Mouse (Mus musculus) stomach, embryonic 16.5 days (tissue): ENCODE results near the gene Itm2a. TPM values are rescaled to one million over a fixed set of nuclear protein-coding genes. Genes with fewer than 3 reads are reported as not detected.

ENCODE experiments used
- ATAC-seq: fragments of 200-750 bp; cut with Nextera tagmentation; 2 replicates; pipeline ENCODE4 v1.8.0; 2017; ENCODE audit warnings: moderate number of reproducible peaks, moderate TSS enrichment; ENCODE audit not compliant: insufficient read depth, low FRiP score
- H3K27ac ChIP-seq: fragments of 300-500 bp; sonication (generic); 2 replicates; pipeline ENCODE4 v1.5.1; 2014; ENCODE audit warnings: low read length
- H3K27me3 ChIP-seq: fragments of 300-500 bp; sonication (generic); 2 replicates; pipeline ENCODE4 v1.6.1; 2014; ENCODE audit warnings: low read length, control low read depth, mixed read lengths; ENCODE audit not compliant: control insufficient read depth, insufficient read depth
- H3K36me3 ChIP-seq: fragments of 300-500 bp; sonication (generic); 2 replicates; pipeline ENCODE4 v1.6.1; 2014; ENCODE audit warnings: low read length; ENCODE audit not compliant: control insufficient read depth, insufficient read depth
- H3K4me1 ChIP-seq: fragments of 300-500 bp; sonication (generic); 2 replicates; pipeline ENCODE4 v1.6.1; 2014; ENCODE audit warnings: low read length, control low read depth, mixed read lengths; ENCODE audit not compliant: control insufficient read depth, insufficient read depth
- H3K4me2 ChIP-seq: fragments of 300-500 bp; sonication (generic); 2 replicates; pipeline ENCODE4 v1.6.1; 2014; ENCODE audit warnings: low read depth, low read length, mixed read lengths
- H3K4me3 ChIP-seq: fragments of 300-500 bp; sonication (generic); replicated peaks from 2 replicates; pipeline ENCODE4 v1.5.1; 2014; ENCODE audit warnings: mild to moderate bottlenecking, low read length
- H3K9ac ChIP-seq: fragments of 300-500 bp; sonication (generic); 2 replicates; pipeline ENCODE4 v1.6.1; 2014; ENCODE audit warnings: low read length
- H3K9me3 ChIP-seq: fragments of 300-500 bp; sonication (generic); replicated peaks from 2 replicates; pipeline ENCODE4 v1.6.1; 2016; ENCODE audit warnings: low read length, control low read depth; ENCODE audit not compliant: control insufficient read depth
- WGBS: fragments of 180-500 bp; shearing (Covaris S2); extraction: QIAGEN DNeasy Blood & Tissue Kit; methylation state at CpG from one replicate; pipeline ENCODE4 v1.1.7; 2014; 5-methylcytosine and 5-hydroxymethylcytosine counted together
- polyA plus RNA-seq: library from polyadenylated mRNA; unstranded; fragments of >200 nt; fragmentation: Nextera tagmentation; extraction: Ambion mirVana; gene quantifications from 2 replicates; pipeline ENCODE4 v1.2.1, GENCODE M21; 2015

The Itm2a gene
- polyA plus RNA-seq: 1,238 and 1,411 TPM in 2 replicates

GRCm38 (mm10) chrX:107402915-107403912 lies at the start of gene Itm2a:
TSS of gene Itm2a (minus strand) at chrX:107403376.
- no peaks in the 10 kb centered on the region for H3K27me3 ChIP-seq
- H3K4me2 ChIP-seq: peak within 1 kb of the TSS; percentile 49
- H3K36me3 ChIP-seq: no peaks in the 10 kb centered on the region
- ATAC-seq: peak; percentile 93
- H3K4me3 ChIP-seq: peak within 1 kb of the TSS; percentile 51
- peak within 1 kb of the TSS; percentile 66 for H3K27ac ChIP-seq
- H3K9me3 ChIP-seq: no peaks in the 10 kb centered on the region
- H3K4me1 ChIP-seq: no peaks in the 10 kb centered on the region
- 20% methylated on average over 30 of the region's 30 CpGs for WGBS
- peak within 1 kb of the TSS; percentile 64 for H3K9ac ChIP-seq

- H3K27ac ChIP-seq: no peak overlapping the region
- no peak overlapping the region for H3K4me3 ChIP-seq
- no peaks in the 10 kb centered on the region for H3K27me3 ChIP-seq
- H3K9ac ChIP-seq: no peak overlapping the region
- H3K9me3 ChIP-seq: no peaks in the 10 kb centered on the region
- H3K4me1 ChIP-seq: no peaks in the 10 kb centered on the region
- no peak for ATAC-seq
- H3K4me2 ChIP-seq: no peak overlapping the region
- no peaks in the 10 kb centered on the region for H3K36me3 ChIP-seq
- 3% methylated on average over 2 of the region's 2 CpGs for WGBS
Measured at GRCm38 (mm10) chrX:107435887-107436286, 32.7 kb upstream of the Itm2a start.

- Histone ChIP-seq H3K4me1 (no peaks in the 10 kb centered on the region), H3K9ac (no peak overlapping the region), H3K36me3 (no peaks in the 10 kb centered on the region), H3K27ac (no peak overlapping the region), H3K27me3 (no peaks in the 10 kb centered on the region), H3K9me3 (no peaks in the 10 kb centered on the region), H3K4me2 (no peak overlapping the region), H3K4me3 (no peak overlapping the region)
- no peak for ATAC-seq
- WGBS: 75% methylated on average over 2 of the region's 2 CpGs
Measured at GRCm38 (mm10) chrX:107421304-107421703, 18.1 kb upstream of the Itm2a start.

GRCm38 (mm10) chrX:107417345-107417744 lies 14.2 kb upstream of the Itm2a start:
- Histone ChIP-seq H3K27me3 (no peaks in the 10 kb centered on the region), H3K9me3 (no peaks in the 10 kb centered on the region), H3K27ac (no peak overlapping the region), H3K4me2 (no peak overlapping the region), H3K36me3 (no peaks in the 10 kb centered on the region), H3K4me3 (no peak overlapping the region), H3K9ac (no peak overlapping the region), H3K4me1 (no peaks in the 10 kb centered on the region)
- WGBS: 59% methylated on average over 3 of the region's 3 CpGs
- no peak for ATAC-seq

DNA sequence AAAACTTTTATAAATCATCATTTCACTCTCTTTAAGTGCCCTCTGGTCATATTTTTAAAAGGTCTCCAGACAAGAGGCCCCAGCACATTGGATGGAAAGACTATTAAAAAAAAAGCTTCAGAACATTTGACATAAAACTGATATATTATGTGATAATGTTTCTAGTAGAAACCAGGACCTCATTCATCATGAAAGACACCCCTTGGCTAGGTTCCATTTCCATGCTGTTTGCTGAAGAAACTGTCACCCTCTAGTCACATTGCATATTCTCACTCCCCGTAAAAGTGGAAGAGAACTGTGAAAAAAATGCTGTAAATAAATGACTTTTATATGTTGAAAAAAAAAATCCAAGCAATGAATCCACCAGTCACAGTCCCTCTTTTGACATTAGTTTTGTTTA lies 12.8 kb upstream of the Itm2a start:
- WGBS: 53% methylated on average over 1 of the region's 1 CpGs
- ATAC-seq: no peak

GRCm38 (mm10) chrX:107402481-107402880 lies 695 bp downstream of the Itm2a start:
- WGBS: 24% methylated on average over 18 of the region's 18 CpGs
- Histone ChIP-seq H3K36me3 (no peaks in the 10 kb centered on the region), H3K4me3 (peak overlapping the region; percentile 51), H3K27me3 (no peaks in the 10 kb centered on the region), H3K9me3 (no peaks in the 10 kb centered on the region), H3K9ac (peak overlapping the region; percentile 64), H3K4me2 (peak overlapping the region; percentile 49), H3K27ac (peak overlapping the region; percentile 66), H3K4me1 (no peaks in the 10 kb centered on the region)
- ATAC-seq: 0 out of 2 replicates have a peak, but pooled peaks have one; percentile 19

More for the DNA sequence above, 12.8 kb upstream of the Itm2a start:
- H3K27me3 ChIP-seq: no peaks in the 10 kb centered on the region
- no peak overlapping the region for H3K4me3 ChIP-seq
- no peaks in the 10 kb centered on the region for H3K9me3 ChIP-seq
- H3K9ac ChIP-seq: no peak overlapping the region
- no peak overlapping the region for H3K4me2 ChIP-seq
- no peak overlapping the region for H3K27ac ChIP-seq
- no peaks in the 10 kb centered on the region for H3K4me1 ChIP-seq
- H3K36me3 ChIP-seq: no peaks in the 10 kb centered on the region

GRCm38 (mm10) chrX:107399087-107399486 lies 4.1 kb downstream of the Itm2a start:
- no peaks in the 10 kb centered on the region for H3K36me3 ChIP-seq
- H3K9me3 ChIP-seq: no peaks in the 10 kb centered on the region
- no peak overlapping the region for H3K27ac ChIP-seq
- WGBS: 83% methylated on average over 8 of the region's 8 CpGs
- H3K9ac ChIP-seq: no peak overlapping the region
- H3K27me3 ChIP-seq: no peaks in the 10 kb centered on the region
- no peak for ATAC-seq
- H3K4me2 ChIP-seq: no peak overlapping the region
- H3K4me1 ChIP-seq: no peaks in the 10 kb centered on the region
- no peak overlapping the region for H3K4me3 ChIP-seq

GRCm38 (mm10) chrX:107393256-107393655 lies 9.9 kb downstream of the Itm2a start:
- WGBS: 47% methylated on average over 3 of the region's 3 CpGs
- Histone ChIP-seq H3K4me2 (no peak overlapping the region), H3K4me3 (no peak overlapping the region), H3K27me3 (no peaks in the 10 kb centered on the region), H3K4me1 (no peaks in the 10 kb centered on the region), H3K27ac (no peak overlapping the region), H3K9me3 (no peaks in the 10 kb centered on the region), H3K36me3 (no peaks in the 10 kb centered on the region), H3K9ac (no peak overlapping the region)
- no peak for ATAC-seq

GRCm38 (mm10) chrX:107375329-107375728 lies 27.8 kb downstream of the Itm2a start:
- 39% methylated on average over 1 of the region's 1 CpGs for WGBS
- Histone ChIP-seq H3K36me3 (no peaks in the 10 kb centered on the region), H3K27ac (no peak overlapping the region), H3K27me3 (no peaks in the 10 kb centered on the region), H3K4me2 (no peak overlapping the region), H3K4me1 (no peaks in the 10 kb centered on the region), H3K9ac (no peak overlapping the region), H3K4me3 (no peak overlapping the region), H3K9me3 (no peaks in the 10 kb centered on the region)
- ATAC-seq: no peak
